Mouse (Mus musculus) granulocyte monocyte progenitor cell, adult 5-6 weeks (primary cell): Measurements from ENCODE around the gene Pdxdc1. TPM values are rescaled to one million over a fixed set of nuclear protein-coding genes. Genes with fewer than 3 reads are reported as not detected.
"Not testable (repeated sequence)": the region's sequence is repeated elsewhere in the genome, so short reads cannot be mapped to it uniquely, and the experiment has no call there.

Source experiments
- ATAC-seq: replicated peaks from 2 replicates; pipeline ENCODE4 v1.8.0; 2016; ENCODE audit warnings: mild to moderate bottlenecking, moderate TSS enrichment, inconsistent platforms; ENCODE audit not compliant: poor library complexity, severe bottlenecking
- total RNA-seq, 2 experiments: library from RNA; stranded (forward) in 1 of 2; stranded (reverse) in 1 of 2; fragments of 200-712, 200-1000 nt in 1 of 2; fragments of >200 nt in 1 of 2; fragmentation: Nextera tagmentation in 1 of 2; gene quantifications; 2 replicates each; pipeline ENCODE4 v1.2.3; 2014 to 2017

The Pdxdc1 gene
- total RNA-seq, 2 experiments from 2014 or later, result 48.3 to 71.6 TPM

DNA sequence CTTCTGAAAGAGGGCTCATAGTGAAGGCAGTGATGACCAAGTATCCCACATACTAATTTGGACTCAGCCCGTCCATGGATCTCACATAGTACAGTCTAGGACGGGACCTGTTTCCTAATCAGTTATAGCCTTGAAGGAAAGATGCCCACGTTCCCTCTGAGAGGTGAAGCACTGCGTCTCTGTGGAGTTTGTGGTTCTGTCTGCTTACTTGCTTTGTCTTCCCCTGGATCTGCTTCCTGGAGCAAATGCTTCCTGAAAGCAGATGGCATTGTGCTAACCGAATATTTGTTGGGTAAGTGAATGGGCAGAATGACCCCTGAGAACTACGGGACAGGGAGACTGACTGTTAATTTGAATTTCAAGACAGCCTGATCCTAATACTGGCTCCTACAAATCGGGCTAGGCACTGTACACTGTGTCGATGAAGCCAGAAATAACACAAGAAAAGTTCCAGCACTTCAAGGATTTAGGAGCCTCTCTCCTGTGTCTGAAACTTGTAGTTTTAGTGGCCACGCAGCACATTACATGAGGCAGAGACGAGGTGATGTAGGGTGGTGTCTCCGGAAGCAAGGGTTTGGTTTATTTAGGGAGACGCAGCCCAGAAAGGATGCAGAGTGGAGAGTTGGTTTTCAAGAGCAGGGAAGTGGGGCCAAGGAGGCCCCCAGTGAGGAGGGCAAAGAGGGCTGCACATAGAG, 83.0 kb downstream of the Pdxdc1 start:
- ATAC-seq, result no peak

DNA sequence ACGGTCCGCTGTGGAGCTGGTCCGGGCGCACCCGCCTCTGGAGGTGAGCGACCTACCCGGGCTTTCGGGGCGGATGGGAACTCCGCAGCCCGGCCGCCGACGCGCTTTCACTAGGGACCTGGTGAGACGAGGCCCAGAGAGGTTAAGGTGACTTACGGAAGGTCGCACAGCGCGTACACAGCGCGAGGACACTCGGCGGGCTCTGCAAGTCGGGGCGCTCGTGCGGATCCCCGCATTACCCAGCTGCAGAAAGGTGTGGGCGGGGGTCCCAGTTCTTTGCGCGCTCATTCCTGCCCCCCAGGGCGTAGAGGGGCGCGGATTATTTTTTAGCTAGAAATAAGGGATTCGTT, 83.6 kb downstream of the Pdxdc1 start:
- no peak for ATAC-seq

DNA sequence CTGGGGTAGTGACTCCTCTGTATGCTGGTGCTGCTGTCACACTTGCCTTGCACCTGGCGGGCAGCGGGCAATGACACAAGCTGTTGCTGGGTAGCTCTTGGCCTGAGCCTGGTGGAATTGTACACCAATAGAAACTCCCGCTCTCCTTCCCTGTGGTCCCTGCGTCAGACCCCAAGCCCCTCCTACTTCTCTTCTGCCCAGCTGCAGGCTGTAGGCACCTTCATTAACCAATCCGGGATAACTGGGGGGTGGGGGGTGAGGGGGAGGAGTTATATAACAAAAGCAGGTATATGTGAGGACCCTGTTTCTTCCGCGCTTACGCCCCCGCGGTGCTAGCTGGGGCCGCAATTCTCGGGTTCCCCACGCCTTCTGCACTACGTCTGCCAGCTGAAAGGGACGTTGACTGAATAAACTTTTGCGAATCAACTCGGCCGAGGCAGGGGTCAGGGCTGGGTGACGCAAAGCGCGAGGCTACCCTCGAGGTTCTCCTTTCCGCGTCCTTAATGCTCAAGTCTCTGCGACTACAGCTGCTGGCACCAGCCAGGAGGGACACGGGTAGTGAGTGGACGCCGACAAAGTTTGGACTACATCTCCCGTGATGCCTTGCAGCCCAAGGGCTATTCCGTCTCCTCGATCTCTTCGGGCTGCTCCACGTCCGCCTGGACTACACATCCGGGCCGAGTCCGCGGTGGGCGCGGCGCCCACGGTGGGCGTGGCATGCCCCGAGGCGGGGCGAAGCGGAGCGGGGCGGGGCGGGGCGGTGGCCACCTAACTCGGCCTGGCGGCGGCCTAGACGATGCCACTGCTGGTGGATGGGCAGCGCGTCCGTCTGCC, 84.2 kb downstream of the Pdxdc1 start, which contains the start of gene Ntan1:
Ntan1 (plus strand) TSS at position 286 of the 834 bp plus-strand sequence.
- peak; percentile 81 for ATAC-seq

DNA sequence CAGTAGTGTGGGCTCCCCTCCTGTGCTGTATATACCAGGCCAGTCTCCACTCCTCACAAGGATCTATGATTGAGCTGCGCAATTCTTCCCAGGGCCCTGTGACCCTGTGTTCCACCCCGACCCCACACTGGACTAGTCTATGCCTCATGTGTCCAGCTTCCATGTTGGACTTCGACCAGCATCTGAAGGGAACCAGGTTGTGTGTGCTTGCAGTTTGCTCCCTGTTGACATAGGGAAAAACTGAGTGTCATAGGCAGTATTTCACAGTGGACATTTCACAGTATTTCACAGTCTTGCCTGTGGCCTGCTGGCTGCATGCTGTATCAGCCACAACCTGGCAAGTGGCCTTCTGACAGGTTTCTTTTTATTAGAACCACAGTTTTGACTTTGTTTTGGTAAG, 89.7 kb downstream of the Pdxdc1 start:
- ATAC-seq, result no peak

DNA sequence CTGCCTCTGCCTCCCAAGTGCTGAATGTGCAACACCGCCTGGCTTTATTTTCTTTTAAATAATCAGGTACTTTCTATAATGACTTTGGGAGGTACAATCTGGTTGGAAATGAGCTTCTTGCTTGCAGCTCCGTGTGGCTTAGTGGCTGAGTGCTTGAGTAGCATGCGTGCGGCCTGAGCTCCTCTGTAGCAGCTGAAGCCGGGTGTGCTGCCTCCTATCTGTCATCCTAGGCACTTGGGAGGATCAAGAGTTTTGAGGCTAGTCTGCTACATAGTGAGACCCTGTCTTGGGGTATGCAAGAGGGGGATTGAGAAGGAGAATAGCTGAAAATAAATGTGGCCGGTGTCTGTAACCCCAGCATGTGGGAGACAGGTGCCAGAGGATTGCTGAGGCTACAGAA, 90.8 kb downstream of the Pdxdc1 start:
- no peak for ATAC-seq

DNA sequence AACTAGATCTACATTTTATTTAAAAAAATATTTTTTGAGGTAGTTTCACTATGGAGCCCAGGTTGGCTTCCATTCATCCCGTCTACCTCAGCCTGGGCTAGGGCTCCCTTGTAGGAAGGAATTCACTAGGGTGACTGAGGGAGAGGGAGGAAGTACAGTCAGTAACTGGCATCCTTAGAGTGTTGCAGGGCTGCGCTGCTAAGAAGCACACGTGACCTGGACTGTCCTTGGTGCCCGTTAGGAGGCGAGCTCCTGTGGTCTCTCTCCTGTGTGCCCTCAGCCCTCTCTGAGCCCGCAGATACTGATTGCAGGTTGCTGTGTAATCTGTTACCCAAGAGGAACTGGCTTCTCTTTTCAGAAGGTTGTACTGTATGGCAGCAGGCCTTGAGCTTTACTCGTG, 94.5 kb downstream of the Pdxdc1 start:
- peak; percentile 33; the same call in 1 of the 2 replicates for ATAC-seq

DNA sequence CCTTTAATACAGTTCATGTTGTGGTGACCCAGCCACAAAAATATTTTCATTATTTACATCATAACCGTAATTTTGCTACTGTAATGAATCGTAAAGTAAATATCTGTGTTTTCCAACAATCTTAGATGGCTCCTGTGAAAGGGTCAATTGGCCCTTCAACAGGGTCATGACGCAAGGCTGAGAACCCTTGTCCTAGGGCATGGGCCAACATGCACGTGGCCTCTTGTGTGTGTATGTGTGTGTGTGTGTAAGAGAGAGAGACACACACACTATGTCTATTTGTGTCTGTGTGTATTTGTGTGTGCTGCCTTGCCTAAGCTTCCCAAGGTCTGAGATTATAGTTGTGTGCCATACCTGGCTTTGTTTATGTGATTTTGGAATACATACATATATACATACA, 95.3 kb downstream of the Pdxdc1 start:
- no peak for ATAC-seq

DNA sequence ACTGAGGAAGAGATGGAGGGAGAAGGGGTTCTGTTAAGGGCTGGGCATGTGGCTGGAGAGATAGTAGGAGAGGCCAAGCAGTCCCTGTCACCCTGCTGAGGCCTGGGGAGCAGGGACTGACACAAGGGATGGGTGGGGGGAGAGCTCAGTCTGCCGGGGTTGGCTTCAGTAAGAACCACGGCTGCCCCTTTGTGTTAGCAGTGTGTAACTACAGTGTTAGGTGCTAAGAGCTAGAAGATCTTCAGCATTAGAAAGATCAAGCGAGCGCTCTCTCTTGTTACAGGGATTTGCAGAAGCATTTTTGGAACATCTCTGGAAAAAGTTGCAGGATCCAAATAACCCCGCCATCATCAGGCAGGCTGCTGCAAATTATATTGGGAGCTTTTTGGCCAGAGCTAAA, 98.3 kb downstream of the Pdxdc1 start:
- ATAC-seq, result no peak

DNA sequence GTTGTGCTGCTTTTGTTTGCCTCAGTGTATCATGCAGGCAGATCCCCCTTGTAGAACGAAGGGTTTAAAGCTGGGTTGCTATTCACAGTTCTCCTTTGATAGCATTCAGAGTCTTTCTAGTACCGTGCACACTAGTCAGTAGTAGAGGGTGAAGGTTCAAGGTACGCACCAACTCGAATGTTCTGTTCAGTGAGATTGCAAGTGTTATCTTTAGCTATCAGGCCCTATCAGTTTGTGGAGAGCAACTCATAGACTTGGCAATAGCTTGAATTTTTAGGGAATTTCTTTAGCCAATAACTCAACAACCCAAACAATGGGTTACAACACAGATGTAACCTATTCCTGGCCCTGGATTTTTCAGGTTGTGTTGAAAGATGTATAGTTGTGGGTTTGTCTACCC, 101.7 kb downstream of the Pdxdc1 start:
- no peak for ATAC-seq

DNA sequence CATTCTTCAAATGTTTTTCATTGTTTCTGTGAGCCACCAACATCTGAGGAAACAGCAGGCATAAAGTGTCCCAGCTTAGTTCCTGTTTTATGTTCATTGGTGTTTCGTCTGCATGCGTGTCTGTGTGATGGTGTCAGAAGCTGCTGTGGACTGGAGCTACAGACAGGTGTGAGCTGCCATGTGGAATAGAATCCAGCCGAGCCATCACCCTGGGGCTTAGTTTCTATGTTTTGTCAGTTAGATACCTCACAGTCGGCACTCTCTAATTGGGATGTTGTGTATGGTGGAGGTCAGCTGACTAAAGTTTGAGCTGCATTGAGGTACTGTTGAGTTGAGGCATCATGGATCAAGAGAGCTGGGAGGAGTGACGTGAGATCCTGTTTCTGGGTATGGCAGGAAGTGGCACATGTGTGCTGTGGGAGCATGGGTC, 106.2 kb downstream of the Pdxdc1 start:
- peak; percentile 94 for ATAC-seq

DNA sequence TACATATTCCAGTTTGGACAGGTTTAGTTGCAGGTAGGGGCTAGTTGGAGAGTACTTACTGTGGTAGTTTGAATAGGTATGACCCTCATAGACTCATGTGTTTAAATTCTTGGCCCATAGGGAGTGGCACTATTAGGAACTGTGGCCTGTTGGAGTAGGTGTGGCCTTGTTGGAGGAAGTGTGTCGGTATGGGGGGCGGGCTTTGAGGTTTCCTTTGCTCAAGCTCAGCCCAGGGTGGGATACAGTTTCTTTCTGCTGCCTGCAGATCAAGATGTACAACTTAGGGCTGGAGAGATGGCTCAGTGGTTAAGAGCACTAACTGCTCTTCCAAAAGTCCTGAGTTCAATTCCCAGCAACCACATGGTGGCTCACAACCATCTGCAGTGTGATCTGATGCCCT, 109.5 kb downstream of the Pdxdc1 start:
- not testable (repeated sequence) for ATAC-seq

DNA sequence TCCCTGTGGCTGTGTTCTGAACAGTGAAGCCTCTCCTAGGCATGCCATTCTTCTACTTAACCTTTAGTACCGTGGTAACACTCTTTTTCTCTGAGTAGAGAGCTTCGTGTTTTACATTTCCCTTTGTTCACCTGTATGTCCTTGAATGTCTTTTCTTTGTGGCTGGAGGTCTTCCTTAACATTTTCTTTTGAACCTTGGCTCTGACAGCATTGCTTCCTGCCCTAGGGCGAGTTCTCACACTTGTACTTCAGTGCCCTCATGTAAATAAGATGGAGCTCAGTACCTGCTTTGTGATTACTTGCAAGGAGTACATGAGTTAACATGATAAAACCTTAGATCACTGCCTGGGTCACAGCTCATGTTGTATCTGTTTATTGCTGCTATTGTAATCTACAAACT, 117.0 kb downstream of the Pdxdc1 start:
- ATAC-seq, result no peak

Other genes starting within 250 kb of the Pdxdc1 start
- 18.8 and 32.3 TPM in 2 replicates for gene Parn, start 235.0 kb downstream of the Pdxdc1 start, total RNA-seq (2014; fragmentation: Nextera tagmentation)
- 49.3 and 55.0 TPM in 2 replicates for gene Parn, start 235.0 kb downstream of the Pdxdc1 start, total RNA-seq (2017)
- gene Bfar, start 231.3 kb downstream of the Pdxdc1 start, total RNA-seq (2014; fragmentation: Nextera tagmentation), result 48.1 and 52.9 TPM in 2 replicates
- gene Bfar, start 231.3 kb downstream of the Pdxdc1 start, total RNA-seq (2017), result 49.8 and 65.2 TPM in 2 replicates
- 10.4 and 21.6 TPM in 2 replicates for gene 3110001I22Rik, start 231.2 kb downstream of the Pdxdc1 start, total RNA-seq (2014; fragmentation: Nextera tagmentation)
- 23.8 and 25.2 TPM in 2 replicates for gene 3110001I22Rik, start 231.2 kb downstream of the Pdxdc1 start, total RNA-seq (2017)
- gene Pla2g10, start 172.1 kb downstream of the Pdxdc1 start, total RNA-seq (2014; fragmentation: Nextera tagmentation), result not detected in 2 replicates
- not detected in 2 replicates for gene Pla2g10, start 172.1 kb downstream of the Pdxdc1 start, total RNA-seq (2017)
- 24.4 and 27.6 TPM in 2 replicates for gene Rrn3, start 122.4 kb downstream of the Pdxdc1 start, total RNA-seq (2014; fragmentation: Nextera tagmentation)
- gene Rrn3, start 122.4 kb downstream of the Pdxdc1 start, total RNA-seq (2017), result 39.9 and 45.5 TPM in 2 replicates
- gene Ntan1, start 84.3 kb downstream of the Pdxdc1 start, total RNA-seq (2014; fragmentation: Nextera tagmentation), result 61.4 and 76.5 TPM in 2 replicates
- gene Ntan1, start 84.3 kb downstream of the Pdxdc1 start, total RNA-seq (2017), result 51.9 and 56.2 TPM in 2 replicates
- not detected in 2 replicates for gene Mpv17l, start within 50 bp of the Pdxdc1 start, total RNA-seq (2014; fragmentation: Nextera tagmentation)
- 0.65 TPM in 1 of 2 replicates, not detected in the other for gene Mpv17l, start within 50 bp of the Pdxdc1 start, total RNA-seq (2017)
- gene 2900011O08Rik, start 83.5 kb upstream of the Pdxdc1 start, total RNA-seq (2014; fragmentation: Nextera tagmentation), result not detected in 2 replicates
- 0.34 TPM in 1 of 2 replicates, not detected in the other for gene 2900011O08Rik, start 83.5 kb upstream of the Pdxdc1 start, total RNA-seq (2017)
- 2.8 and 26.7 TPM in 2 replicates for gene Ifitm7, start 83.8 kb upstream of the Pdxdc1 start, total RNA-seq (2014; fragmentation: Nextera tagmentation)
- 5.3 and 15.9 TPM in 2 replicates for gene Ifitm7, start 83.8 kb upstream of the Pdxdc1 start, total RNA-seq (2017)